Mouse (Mus musculus): ENCODE results near the gene Hs3st4.
A peak's percentile ranks its signal among the peaks of the same experiment; 100 is the strongest.

Hs3st4 gene

DNA sequence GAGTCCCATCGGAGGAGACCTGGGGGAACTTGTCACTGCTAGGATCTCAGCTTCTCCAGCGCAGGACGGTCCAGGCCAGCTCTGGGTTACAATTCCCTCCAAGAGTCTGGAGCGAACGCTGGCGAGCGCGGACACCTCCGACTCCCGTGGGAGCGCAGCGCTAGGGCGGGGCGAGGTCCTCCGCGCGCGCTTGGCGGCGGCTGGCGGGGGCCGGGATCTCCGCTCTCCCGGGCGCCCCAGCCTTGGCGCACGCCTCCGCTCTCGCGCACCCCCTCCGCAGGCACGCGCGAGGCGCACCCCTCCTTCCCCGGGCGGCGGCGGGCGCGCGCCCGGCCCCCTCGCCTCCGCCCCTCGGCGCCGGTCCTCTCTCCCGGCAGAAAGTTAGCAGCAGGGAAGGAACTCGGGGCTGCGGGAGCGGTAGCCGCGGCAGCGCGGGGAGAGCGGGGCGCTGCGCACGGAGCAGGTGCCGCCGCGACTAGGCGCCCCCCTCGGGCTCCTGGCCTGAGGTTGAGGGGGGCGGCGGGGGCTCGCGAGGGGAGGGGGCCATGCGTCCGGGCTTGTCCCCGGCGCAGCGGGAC, at the start of gene Hs3st4:
Gene Hs3st4 (plus strand): TSS at position 409 of the 578 bp plus-strand sequence.
- DNase-seq (ENCODE audit: low spot score): no peak

- no peak for DNase-seq (ENCODE audit: low spot score)
These were observed 35.8 kb upstream of the Hs3st4 start for GRCm38 (mm10) chr7:123946836-123947235.

DNA sequence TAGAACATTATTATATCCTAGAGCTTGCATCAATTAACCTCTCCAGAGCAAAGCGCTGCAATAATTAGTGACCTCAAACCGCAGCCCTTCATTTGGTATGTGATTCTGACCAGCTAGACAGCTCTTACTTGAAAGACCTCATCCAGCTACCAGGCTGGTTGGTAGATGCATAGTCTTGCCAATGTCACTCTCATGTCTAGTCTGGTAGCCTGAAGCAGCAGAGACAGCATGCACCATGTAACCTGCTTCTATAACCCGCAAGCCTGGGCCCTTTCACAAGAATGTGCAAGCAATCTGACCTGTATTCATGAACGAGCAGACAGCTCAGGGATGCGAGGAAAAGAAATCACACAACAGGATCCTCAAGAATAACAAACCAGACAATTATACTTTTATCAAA, 19.6 kb upstream of the Hs3st4 start:
- DNase-seq (ENCODE audit: low spot score): no peak

- DNase-seq (ENCODE audit: low spot score): no peak
These were observed 18.0 kb upstream of the Hs3st4 start for GRCm38 (mm10) chr7:123964559-123965142.

- DNase-seq (ENCODE audit: low spot score): no peak
These were observed 17.2 kb upstream of the Hs3st4 start for GRCm38 (mm10) chr7:123965515-123965914.

GRCm38 (mm10) chr7:123975441-123975840, 7.2 kb upstream of the Hs3st4 start:
- DNase-seq (ENCODE audit: low spot score): no peak

DNA sequence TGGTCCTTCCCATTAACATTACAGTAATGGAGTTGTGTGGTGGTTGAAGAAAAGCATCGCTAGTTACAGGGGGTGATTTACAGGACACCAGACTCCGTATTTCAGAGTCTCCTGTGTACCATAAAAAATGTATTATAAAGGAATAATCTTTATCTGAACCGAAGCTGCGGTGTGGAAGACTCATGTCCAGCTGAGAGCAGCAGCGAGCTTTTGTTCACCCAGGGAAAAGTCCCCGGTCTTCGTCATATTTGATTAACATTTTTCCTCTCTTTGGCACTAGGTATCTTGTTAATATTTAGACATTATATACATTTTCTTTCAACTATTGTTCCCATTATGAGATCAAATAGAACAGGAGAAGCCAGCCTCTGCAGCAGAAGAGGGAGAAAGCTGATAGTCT, 1.2 kb upstream of the Hs3st4 start:
- no peak for DNase-seq (ENCODE audit: low spot score)

GRCm38 (mm10) chr7:123982010-123982409, 659 bp upstream of the Hs3st4 start:
- no peak for DNase-seq (ENCODE audit: low spot score)

- no peak for DNase-seq (ENCODE audit: low spot score)
These were observed 743 bp downstream of the Hs3st4 start for GRCm38 (mm10) chr7:123983177-123984046.

- no peak for DNase-seq (ENCODE audit: low spot score)
These were observed 9.5 kb downstream of the Hs3st4 start for GRCm38 (mm10) chr7:123992121-123992520.

GRCm38 (mm10) chr7:123997266-123997665, 14.6 kb downstream of the Hs3st4 start:
- DNase-seq (ENCODE audit: low spot score): no peak

- no peak for DNase-seq (ENCODE audit: low spot score)
These were observed 15.9 kb downstream of the Hs3st4 start for GRCm38 (mm10) chr7:123998601-123999000.

- no peak for DNase-seq (ENCODE audit: low spot score)
These were observed 44.2 kb downstream of the Hs3st4 start for GRCm38 (mm10) chr7:124026908-124027307.

GRCm38 (mm10) chr7:124032236-124032635, 49.6 kb downstream of the Hs3st4 start:
- no peak for DNase-seq (ENCODE audit: low spot score)

DNA sequence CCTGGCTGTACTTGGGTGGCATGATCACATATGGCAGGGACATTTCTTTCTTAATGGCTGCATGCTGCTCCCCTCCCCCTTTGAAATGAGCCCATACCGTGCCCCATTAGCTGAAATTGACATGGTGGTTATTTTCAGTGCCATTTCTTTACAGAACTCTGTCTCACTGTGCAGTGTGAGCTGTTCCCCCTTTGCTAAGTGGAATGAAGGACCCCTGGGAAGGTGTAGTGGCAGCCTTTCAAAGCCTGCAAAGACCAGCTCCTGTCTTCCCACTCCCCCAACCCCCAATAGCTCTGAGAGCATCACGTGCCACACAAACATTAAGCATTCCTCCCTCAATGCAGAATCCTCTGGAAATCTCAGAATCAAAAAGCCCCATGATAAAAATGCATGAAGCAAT, 50.7 kb downstream of the Hs3st4 start:
- DNase-seq (ENCODE audit: low spot score): no peak

DNA sequence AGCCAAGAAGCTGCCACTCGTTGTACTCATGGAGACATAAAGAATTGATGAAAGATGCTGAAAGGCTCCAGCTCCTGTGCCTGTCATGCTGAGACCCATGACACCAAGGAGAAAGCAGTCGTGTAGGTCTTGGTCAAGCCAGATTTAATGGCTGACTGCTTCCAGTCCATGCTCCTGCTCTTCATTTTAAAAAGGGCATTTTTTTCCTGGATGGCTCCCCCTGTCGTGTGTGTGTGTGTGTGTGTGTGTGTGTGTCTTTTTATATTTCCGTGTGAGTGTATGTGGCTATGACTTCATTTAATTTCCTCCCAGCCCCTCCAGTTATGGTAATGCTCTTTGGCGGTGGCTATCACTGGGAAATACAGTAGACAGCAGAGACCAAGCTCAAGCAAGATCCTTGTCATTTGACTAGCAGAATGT, 54.6 kb downstream of the Hs3st4 start:
- DNase-seq (ENCODE audit: low spot score): no peak

DNA sequence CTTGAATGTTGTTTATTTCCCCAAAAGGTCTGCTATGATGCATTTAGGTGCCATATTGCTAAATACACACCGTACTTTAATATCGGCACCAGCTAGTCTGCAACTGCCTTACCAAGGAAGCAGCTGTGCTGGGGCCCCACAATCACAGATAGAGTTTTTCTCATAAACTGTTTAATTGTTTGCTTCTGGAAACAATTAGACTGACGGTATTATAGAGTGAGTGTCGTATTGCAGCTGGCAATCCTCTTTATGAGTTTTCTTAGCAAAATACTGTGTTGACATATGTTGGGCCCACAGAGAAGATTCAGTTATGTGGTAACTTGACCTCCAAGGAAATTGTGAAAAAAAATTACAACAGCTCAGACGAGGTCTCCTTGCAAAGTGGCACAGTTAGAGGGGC, 56.5 kb downstream of the Hs3st4 start:
- DNase-seq (ENCODE audit: low spot score): no peak

DNA sequence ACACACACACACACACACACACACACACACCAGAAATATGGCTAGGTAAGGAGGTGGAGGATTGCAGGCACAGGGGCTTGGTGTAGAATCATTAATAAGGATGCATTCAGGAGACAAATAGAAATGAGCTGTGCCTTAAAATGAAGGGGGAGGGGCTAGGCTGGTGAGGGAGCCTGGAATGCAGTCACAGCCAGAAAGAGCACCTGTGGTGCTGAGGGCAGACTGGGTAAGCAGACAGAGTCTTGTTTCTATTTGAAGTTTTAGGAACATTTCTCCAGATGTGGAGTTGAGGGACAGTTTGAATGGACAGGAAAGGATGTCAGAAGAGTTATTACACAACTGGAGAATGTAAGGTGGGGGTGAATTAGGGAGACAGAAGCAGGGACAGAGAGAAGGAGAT, 64.7 kb downstream of the Hs3st4 start:
- DNase-seq (ENCODE audit: low spot score): no peak

DNA sequence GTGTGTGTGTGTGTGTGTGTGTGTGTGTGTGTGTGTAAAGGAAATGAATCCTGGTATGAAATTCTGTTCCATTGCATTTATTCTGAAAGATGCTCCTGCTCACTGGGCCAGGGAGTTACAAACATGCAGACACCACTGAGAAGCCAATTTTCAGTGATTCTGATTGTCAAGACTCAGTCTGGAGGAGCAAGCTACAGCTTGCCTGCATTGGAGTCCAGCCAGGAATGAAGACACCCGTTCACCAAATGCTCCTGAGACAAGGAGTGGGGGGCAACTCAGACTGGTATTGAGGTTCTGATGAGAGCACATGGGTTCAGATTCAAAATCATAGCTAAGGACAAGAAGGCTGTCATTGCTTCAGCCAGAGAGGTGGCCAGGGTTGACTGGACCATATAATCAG, 66.3 kb downstream of the Hs3st4 start:
- DNase-seq (ENCODE audit: low spot score): no peak

- no peak for DNase-seq (ENCODE audit: low spot score)
These were observed 67.8 kb downstream of the Hs3st4 start for GRCm38 (mm10) chr7:124050421-124050820.

GRCm38 (mm10) chr7:124083741-124084140, 101.1 kb downstream of the Hs3st4 start:
- DNase-seq (ENCODE audit: low spot score): no peak

GRCm38 (mm10) chr7:124129019-124129418, 146.3 kb downstream of the Hs3st4 start:
- peak; percentile 7 for DNase-seq (ENCODE audit: low spot score)

GRCm38 (mm10) chr7:124131312-124131711, 148.6 kb downstream of the Hs3st4 start:
- DNase-seq (ENCODE audit: low spot score): no peak
